Mouse (Mus musculus) MEL (cell line): Measurements from ENCODE around the gene Gcnt3. TPM values are rescaled to one million over a fixed set of nuclear protein-coding genes. Genes with fewer than 3 reads are reported as not detected.
A peak's percentile ranks its signal among the peaks of the same experiment; 100 is the strongest.

ENCODE experiments used
- DNase-seq: peaks from one replicate; pipeline ENCODE4 v3.0.0; 2011; ENCODE audit warnings: low read depth, low spot score
- H3K27ac ChIP-seq: 2 replicates; pipeline ENCODE4 v1.5.1; 2012; ENCODE audit warnings: low read depth, mild to moderate bottlenecking, control low read depth, low read length, moderate library complexity; ENCODE audit not compliant: control insufficient read depth
- H3K27me3 ChIP-seq, 2 experiments: fragments of 150-350 bp in 1 of 2; sonication (generic) in 1 of 2; 2 replicates each; pipeline ENCODE4 v1.6.1; 2012; ENCODE audit warnings: low read length in 2 of 2, mild to moderate bottlenecking in 2 of 2, improper control_type of control experiment in 1 of 2, moderate library complexity in 1 of 2; ENCODE audit not compliant: insufficient read depth in 2 of 2, control insufficient read depth in 1 of 2
- H3K36me3 ChIP-seq, 2 experiments: 2 replicates each; pipeline ENCODE4 v1.6.1; 2012 to 2014; ENCODE audit warnings: low read length in 2 of 2, improper control_type of control experiment in 1 of 2, inconsistent platforms in 1 of 2, mild to moderate bottlenecking in 1 of 2; ENCODE audit not compliant: insufficient read depth in 2 of 2, control insufficient read depth in 1 of 2
- H3K4me1 ChIP-seq, 2 experiments: fragments of 150-350 bp in 1 of 2; sonication (generic) in 1 of 2; 2 replicates each; pipeline ENCODE4 v1.6.1; 2012; ENCODE audit warnings: low read length in 2 of 2, improper control_type of control experiment in 1 of 2, mild to moderate bottlenecking in 1 of 2; ENCODE audit not compliant: insufficient read depth in 2 of 2, control insufficient read depth in 1 of 2
- H3K4me3 ChIP-seq, 2 experiments: fragments of 150-350 bp in 1 of 2; sonication (generic) in 1 of 2; 2 replicates each; pipeline ENCODE4 v1.5.1; 2012; ENCODE audit warnings: low read depth in 2 of 2, low read length in 2 of 2, mild to moderate bottlenecking in 2 of 2, moderate library complexity in 2 of 2, control low read depth in 1 of 2, improper control_type of control experiment in 1 of 2; ENCODE audit not compliant: control insufficient read depth in 1 of 2, insufficient read depth in 1 of 2
- H3K79me2 ChIP-seq: 2 replicates; pipeline ENCODE4 v1.6.1; 2012; ENCODE audit warnings: mild to moderate bottlenecking, low read length, moderate library complexity; ENCODE audit not compliant: control insufficient read depth, poor library complexity, insufficient read depth
- H3K9ac ChIP-seq: 2 replicates; pipeline ENCODE4 v1.6.1; 2012; ENCODE audit warnings: low read depth, mild to moderate bottlenecking, control low read depth, low read length, moderate library complexity; ENCODE audit not compliant: control insufficient read depth, poor library complexity, severe bottlenecking
- H3K9me3 ChIP-seq: fragments of 150-350 bp; sonication (generic); replicated peaks from 2 replicates; pipeline ENCODE4 v1.6.1; 2012; ENCODE audit warnings: mild to moderate bottlenecking, low read length, improper control_type of control experiment, moderate library complexity; ENCODE audit not compliant: insufficient read depth
- BHLHE40 ChIP-seq: IDR thresholded peaks from 2 replicates; pipeline ENCODE4 v1.6.1; 2012; ENCODE audit warnings: low read depth, mild to moderate bottlenecking, inconsistent platforms, low read length, improper control_type of control experiment, borderline replicate concordance
- CHD1 ChIP-seq: IDR thresholded peaks from 2 replicates; pipeline ENCODE4 v1.6.1; 2012; ENCODE audit warnings: low read depth, mild to moderate bottlenecking, inconsistent platforms, low read length, improper control_type of control experiment
- CTCF ChIP-seq, 3 experiments: IDR thresholded peaks in 2 of 3; conservative IDR thresholded peaks in 1 of 3; 2 replicates each; pipeline ENCODE4 v1.5.1; 2011 to 2012; ENCODE audit warnings: low read length in 3 of 3, low read depth in 2 of 3, mild to moderate bottlenecking in 2 of 3, improper control_type of control experiment in 1 of 3, inconsistent platforms in 1 of 3, mixed read lengths in 1 of 3, moderate library complexity in 1 of 3; ENCODE audit not compliant: control insufficient read depth in 1 of 3, insufficient read depth in 1 of 3, poor library complexity in 1 of 3, severe bottlenecking in 1 of 3
- E2F4 ChIP-seq: IDR thresholded peaks from 2 replicates; pipeline ENCODE4 v1.6.1; 2011; ENCODE audit warnings: low read depth, low read length, improper control_type of control experiment, borderline replicate concordance
- EP300 ChIP-seq, 2 experiments: IDR thresholded peaks; 2 replicates each; pipeline ENCODE4 v1.6.1; 2011; ENCODE audit warnings: improper control_type of control experiment in 2 of 2, low read length in 2 of 2, low read depth in 1 of 2, mild to moderate bottlenecking in 1 of 2
- ETS1 ChIP-seq: IDR thresholded peaks from 2 replicates; pipeline ENCODE4 v1.6.1; 2012; ENCODE audit warnings: low read depth, mild to moderate bottlenecking, inconsistent platforms, low read length, improper control_type of control experiment, moderate library complexity
- GATA1 ChIP-seq: IDR thresholded peaks from 2 replicates; pipeline ENCODE4 v1.6.1; 2011; ENCODE audit warnings: low read depth, low read length, improper control_type of control experiment
- HCFC1 ChIP-seq: IDR thresholded peaks from 2 replicates; pipeline ENCODE4 v1.6.1; 2012; ENCODE audit warnings: low read depth, mild to moderate bottlenecking, inconsistent platforms, low read length, improper control_type of control experiment, moderate library complexity
- MAFK ChIP-seq: IDR thresholded peaks from 2 replicates; pipeline ENCODE4 v1.6.1; 2011; ENCODE audit warnings: low read depth, mild to moderate bottlenecking, low read length, improper control_type of control experiment, borderline replicate concordance
- MAX ChIP-seq: IDR thresholded peaks from 2 replicates; pipeline ENCODE4 v1.6.1; 2011; ENCODE audit warnings: low read length, improper control_type of control experiment
- MAZ ChIP-seq: IDR thresholded peaks from 2 replicates; pipeline ENCODE4 v1.6.1; 2012; ENCODE audit warnings: low read depth, mild to moderate bottlenecking, inconsistent platforms, low read length, improper control_type of control experiment
- MXI1 ChIP-seq: IDR thresholded peaks from 2 replicates; pipeline ENCODE4 v1.6.1; 2011; ENCODE audit warnings: mild to moderate bottlenecking, low read depth, low read length, improper control_type of control experiment
- MYC ChIP-seq: IDR thresholded peaks from 2 replicates; pipeline ENCODE4 v1.6.1; 2011; ENCODE audit warnings: low read depth, mild to moderate bottlenecking, low read length, improper control_type of control experiment, moderate library complexity
- NELFE ChIP-seq: IDR thresholded peaks from 2 replicates; pipeline ENCODE4 v1.6.1; 2011; ENCODE audit warnings: low read depth, low read length, improper control_type of control experiment
- NRF1 ChIP-seq: IDR thresholded peaks from 2 replicates; pipeline ENCODE4 v1.6.1; 2014; ENCODE audit warnings: low read depth, mild to moderate bottlenecking, inconsistent platforms, low read length, improper control_type of control experiment, moderate library complexity; ENCODE audit not compliant: poor library complexity, insufficient read depth, severe bottlenecking
- POLR2A ChIP-seq, 2 experiments: IDR thresholded peaks; 2 replicates each; pipeline ENCODE4 v1.6.1; 2011 to 2012; ENCODE audit warnings: low read length in 2 of 2, mild to moderate bottlenecking in 2 of 2, control low read depth in 1 of 2, improper control_type of control experiment in 1 of 2, low read depth in 1 of 2, moderate library complexity in 1 of 2; ENCODE audit not compliant: control insufficient read depth in 1 of 2, insufficient read depth in 1 of 2, poor library complexity in 1 of 2
- POLR2AphosphoS2 ChIP-seq: IDR thresholded peaks from 2 replicates; pipeline ENCODE4 v1.6.1; 2011; ENCODE audit warnings: low read length, improper control_type of control experiment
- POLR2AphosphoS5 ChIP-seq: IDR thresholded peaks from 2 replicates; pipeline ENCODE4 v1.6.1; 2012; ENCODE audit warnings: low read depth, borderline replicate concordance, mild to moderate bottlenecking, inconsistent platforms, low read length, moderate library complexity, mixed read lengths
- RAD21 ChIP-seq: IDR thresholded peaks from 2 replicates; pipeline ENCODE4 v1.6.1; 2011; ENCODE audit warnings: mild to moderate bottlenecking, low read depth, low read length, improper control_type of control experiment
- RCOR1 ChIP-seq: IDR thresholded peaks from 2 replicates; pipeline ENCODE4 v1.6.1; 2012; ENCODE audit warnings: low read depth, mild to moderate bottlenecking, inconsistent platforms, low read length, improper control_type of control experiment
- SIN3A ChIP-seq: IDR thresholded peaks from 2 replicates; pipeline ENCODE4 v1.6.1; 2012; ENCODE audit warnings: low read length, improper control_type of control experiment, inconsistent platforms
- SMC3 ChIP-seq: IDR thresholded peaks from 2 replicates; pipeline ENCODE4 v1.6.1; 2011; ENCODE audit warnings: low read depth, low read length, improper control_type of control experiment
- TBP ChIP-seq: IDR thresholded peaks from 2 replicates; pipeline ENCODE4 v1.8.0; 2011; ENCODE audit warnings: low read depth, low read length, improper control_type of control experiment
- TCF12 ChIP-seq: IDR thresholded peaks from 2 replicates; pipeline ENCODE4 v1.6.1; 2014; ENCODE audit warnings: low read depth, mild to moderate bottlenecking, inconsistent platforms, low read length, improper control_type of control experiment, moderate library complexity
- USF2 ChIP-seq, 2 experiments: IDR thresholded peaks; 2 replicates each; pipeline ENCODE4 v1.6.1; 2011 to 2012; ENCODE audit warnings: improper control_type of control experiment in 2 of 2, low read length in 2 of 2, borderline replicate concordance in 1 of 2, inconsistent platforms in 1 of 2, low read depth in 1 of 2, mild to moderate bottlenecking in 1 of 2; ENCODE audit not compliant: insufficient read depth in 1 of 2
- ZKSCAN1 ChIP-seq: IDR thresholded peaks from 2 replicates; pipeline ENCODE4 v1.6.1; 2012; ENCODE audit warnings: low read depth, mild to moderate bottlenecking, inconsistent platforms, low read length, improper control_type of control experiment, moderate library complexity
- ZMIZ1 ChIP-seq: IDR thresholded peaks from 2 replicates; pipeline ENCODE4 v1.6.1; 2012; ENCODE audit warnings: low read depth, mild to moderate bottlenecking, inconsistent platforms, low read length, improper control_type of control experiment, moderate library complexity
- polyA plus RNA-seq, 2 experiments: library from polyadenylated mRNA; stranded (reverse) in 1 of 2; unstranded in 1 of 2; fragments of >175 nt in 1 of 2; fragments of >200 nt in 1 of 2; gene quantifications; 2 replicates each; pipeline versions ENCODE4 v1.2.1 to v1.2.4; 2012; ENCODE audit warnings: low replicate concordance in 2 of 2, low read depth in 1 of 2; ENCODE audit not compliant: insufficient read length in 2 of 2, insufficient read depth in 1 of 2, missing spikeins in 1 of 2
- total RNA-seq: library from RNA; depleted of rRNA; stranded (reverse); fragments of 300-350 nt; gene quantifications from 2 replicates; pipeline ENCODE4 v1.2.3, GENCODE M21; 2012

Gcnt3 gene
- total and polyA plus RNA-seq, 3 experiments: not detected

- Histone ChIP-seq H3K9me3 (no peaks in the 10 kb centered on the region), H3K36me3 (peaks cover 0 to 21% of the 10 kb centered on the region in 2 experiments; a peak in 2 of 4 replicates), H3K4me3 (peak overlapping the region; percentile 75 to 79), H3K9ac (peak overlapping the region; percentile 50), H3K27me3 (peaks cover 0 to 2% of the 10 kb centered on the region in 2 experiments; a peak in 1 of 4 replicates), H3K79me2 (peaks cover 11% of the 10 kb centered on the region), H3K4me1 (peaks cover 9 to 19% of the 10 kb centered on the region in 2 experiments), H3K27ac (peak overlapping the region; percentile 50)
- DNase-seq: no peak
- no peak for TF ChIP-seq CTCF (IDR thresholded peaks at IDR 0.05 in 2 of 3, conservative IDR thresholded peaks at IDR 0.05 in 1 of 3; ENCODE audit: control insufficient read depth in 1 of 3, insufficient read depth in 1 of 3, low read depth in 2 of 3, low read length in 3 of 3, poor library complexity in 1 of 3, severe bottlenecking in 1 of 3)
- TF ChIP-seq MYC: peak; percentile 37; the same call in 1 of the 2 replicates
- TF ChIP-seq TCF12: no peak
- no peak; a peak in 1 of 4 replicates for TF ChIP-seq POLR2A (IDR thresholded peaks at IDR 0.05; ENCODE audit: control insufficient read depth in 1 of 2, insufficient read depth in 1 of 2, low read depth in 1 of 2, low read length in 2 of 2, poor library complexity in 1 of 2)
- TF ChIP-seq SIN3A: 0 out of 2 replicates have a peak, but pooled peaks have one; percentile 30
- TF ChIP-seq HCFC1: no peak
- no peak for TF ChIP-seq MAZ
- TF ChIP-seq MAX: 0 out of 2 replicates have a peak, but pooled peaks have one; percentile 51
- TF ChIP-seq USF2 (IDR thresholded peaks at IDR 0.05; ENCODE audit: borderline replicate concordance in 1 of 2, insufficient read depth in 1 of 2, low read depth in 1 of 2, low read length in 2 of 2): no peak
- peak; percentile 34; the same call in 1 of the 2 replicates for TF ChIP-seq MXI1
- 0 out of 2 replicates have a peak, but pooled peaks have one; percentile 57 for TF ChIP-seq RCOR1
- TF ChIP-seq NRF1: no peak
- TF ChIP-seq GATA1: peak; percentile 39; the same call in 1 of the 2 replicates
- TF ChIP-seq ZMIZ1: no peak
- TF ChIP-seq EP300 (IDR thresholded peaks at IDR 0.05; ENCODE audit: low read depth in 1 of 2, low read length in 2 of 2): peak in 1 of 2 experiments; percentile 29; a peak in 1 of 4 replicates
- 0 out of 2 replicates have a peak, but pooled peaks have one; percentile 29 for TF ChIP-seq ETS1
- TF ChIP-seq SMC3: no peak
Observed at GRCm38 (mm10) chr9:69988706-69989302, 49.1 kb downstream of the Gcnt3 start.

- H3K9ac ChIP-seq: no peak overlapping the region
- no peak overlapping the region for H3K4me3 ChIP-seq
- H3K79me2 ChIP-seq: peaks cover 11% of the 10 kb centered on the region
- no peaks in the 10 kb centered on the region for H3K9me3 ChIP-seq
- peaks cover 0 to 2% of the 10 kb centered on the region in 2 experiments; a peak in 1 of 4 replicates for H3K27me3 ChIP-seq
- H3K36me3 ChIP-seq: peaks cover 0 to 13% of the 10 kb centered on the region in 2 experiments; a peak in 2 of 4 replicates
- peaks cover 6 to 17% of the 10 kb centered on the region in 2 experiments; a peak in 3 of 4 replicates for H3K4me1 ChIP-seq
- no peak overlapping the region for H3K27ac ChIP-seq
- DNase-seq: peak; percentile 89
- peak; percentile 69 for TF ChIP-seq SIN3A
- no peak for TF ChIP-seq POLR2AphosphoS2
- no peak for TF ChIP-seq NRF1
- no peak for TF ChIP-seq POLR2A (IDR thresholded peaks at IDR 0.05; ENCODE audit: control insufficient read depth in 1 of 2, insufficient read depth in 1 of 2, low read depth in 1 of 2, low read length in 2 of 2, poor library complexity in 1 of 2)
- 0 out of 2 replicates have a peak, but pooled peaks have one; percentile 48 for TF ChIP-seq MAFK
- no peak for TF ChIP-seq NELFE
- TF ChIP-seq POLR2AphosphoS5: no peak
- no peak for TF ChIP-seq ZMIZ1
- TF ChIP-seq TBP: 0 out of 2 replicates have a peak, but pooled peaks have one; percentile 20
- peak; percentile 56 to 87 (median 61) for TF ChIP-seq CTCF (IDR thresholded peaks at IDR 0.05 in 2 of 3, conservative IDR thresholded peaks at IDR 0.05 in 1 of 3; ENCODE audit: control insufficient read depth in 1 of 3, insufficient read depth in 1 of 3, low read depth in 2 of 3, low read length in 3 of 3, poor library complexity in 1 of 3, severe bottlenecking in 1 of 3)
- TF ChIP-seq BHLHE40: peak; percentile 21; the same call in 1 of the 2 replicates
- no peak for TF ChIP-seq E2F4
- peak; percentile 83 for TF ChIP-seq RAD21
- 0 out of 2 replicates have a peak, but pooled peaks have one; percentile 21 for TF ChIP-seq TCF12
- TF ChIP-seq MXI1: 0 out of 2 replicates have a peak, but pooled peaks have one; percentile 39
- no peak for TF ChIP-seq ZKSCAN1
- peak; percentile 51; the same call in 1 of the 2 replicates for TF ChIP-seq HCFC1
- TF ChIP-seq CHD1: no peak
Observed at GRCm38 (mm10) chr9:69987579-69987978, 50.3 kb downstream of the Gcnt3 start.
